Mouse (Mus musculus) lung, postnatal 0 days (tissue): ENCODE measurements around the gene Clmp. TPM values are rescaled to one million over a fixed set of nuclear protein-coding genes. Genes with fewer than 3 reads are reported as not detected.
A peak's percentile ranks its signal among the peaks of the same experiment; 100 is the strongest.
"Not testable (repeated sequence)": the region's sequence is repeated elsewhere in the genome, so short reads cannot be mapped to it uniquely, and the experiment has no call there.

Experiments used
- ATAC-seq: fragments of 200-750 bp; cut with Nextera tagmentation; 2 replicates; pipeline ENCODE4 v1.8.0; 2017; ENCODE audit warnings: moderate library complexity
- DNase-seq: peaks from one replicate; pipeline ENCODE4 v3.0.0-alpha.2; 2016; ENCODE audit warnings: low spot score
- H3K27ac ChIP-seq: fragments of 300-500 bp; sonication (generic); 2 replicates; pipeline ENCODE4 v1.5.1; 2014; ENCODE audit warnings: antibody characterized with exemption, mild to moderate bottlenecking, low read length, mixed read lengths
- H3K27me3 ChIP-seq: fragments of 300-500 bp; sonication (generic); replicated peaks from 2 replicates; pipeline ENCODE4 v1.6.1; 2014; ENCODE audit warnings: low read length, mixed read lengths; ENCODE audit not compliant: insufficient read depth
- H3K36me3 ChIP-seq: fragments of 300-500 bp; sonication (generic); 2 replicates; pipeline ENCODE4 v1.6.1; 2014; ENCODE audit warnings: low read length, mixed read lengths; ENCODE audit not compliant: insufficient read depth
- H3K4me1 ChIP-seq: fragments of 300-500 bp; sonication (generic); 2 replicates; pipeline ENCODE4 v1.6.1; 2014; ENCODE audit warnings: antibody characterized with exemption, low read depth, low read length, mixed read lengths; ENCODE audit not compliant: insufficient read depth
- H3K4me2 ChIP-seq: fragments of 300-500 bp; sonication (generic); replicated peaks from 2 replicates; pipeline ENCODE4 v1.6.1; 2014; ENCODE audit warnings: low read depth, mild to moderate bottlenecking, low read length, moderate library complexity, mixed read lengths
- H3K4me3 ChIP-seq: fragments of 300-500 bp; sonication (generic); 2 replicates; pipeline ENCODE4 v1.5.1; 2014; ENCODE audit warnings: low read depth, low read length
- H3K9ac ChIP-seq: fragments of 300-500 bp; sonication (generic); replicated peaks from 2 replicates; pipeline ENCODE4 v1.6.1; 2014; ENCODE audit warnings: low read depth, mild to moderate bottlenecking
- H3K9me3 ChIP-seq: fragments of 300-500 bp; sonication (generic); 2 replicates; pipeline ENCODE4 v1.6.1; 2016; ENCODE audit warnings: low read length, mixed read lengths
- CTCF ChIP-seq: IDR thresholded peaks from 2 replicates; pipeline ENCODE4 v1.5.1; 2016; ENCODE audit warnings: antibody characterized with exemption, mild to moderate bottlenecking
- EP300 ChIP-seq: IDR thresholded peaks from 2 replicates; pipeline ENCODE4 v1.6.1; 2016; ENCODE audit warnings: antibody characterized with exemption, mild to moderate bottlenecking, control low read depth
- WGBS: fragments of 180-500 bp; shearing (Covaris S2); extraction: QIAGEN DNeasy Blood & Tissue Kit; methylation state at CpG from one replicate; pipeline ENCODE4 v1.1.7; 2014; 5-methylcytosine and 5-hydroxymethylcytosine counted together
- polyA plus RNA-seq: library from polyadenylated mRNA; unstranded; fragments of >200 nt; fragmentation: Nextera tagmentation; extraction: Ambion mirVana; gene quantifications from 2 replicates; pipeline ENCODE4 v1.2.1, GENCODE M21; 2015

Clmp gene
- polyA plus RNA-seq, 1 experiment from 2014 or later: 12.5 TPM

- TF ChIP-seq CTCF: no peak
- 0 out of 2 replicates have a peak, but pooled peaks have one; percentile 3 for TF ChIP-seq EP300
Measured at GRCm38 (mm10) chr9:40784374-40784967, 98.7 kb downstream of the Clmp start.

GRCm38 (mm10) chr9:40785452-40785851 lies 99.7 kb downstream of the Clmp start:
- no peak for DNase-seq
- no peak overlapping the region for H3K4me3 ChIP-seq
- WGBS: 73% methylated on average over 6 of the region's 6 CpGs
- H3K9ac ChIP-seq: no peak overlapping the region
- H3K27ac ChIP-seq: no peak overlapping the region
- H3K4me1 ChIP-seq: no peaks in the 10 kb centered on the region; the same call in 1 of the 2 replicates
- no peaks in the 10 kb centered on the region for H3K27me3 ChIP-seq
- TF ChIP-seq CTCF: no peak
- TF ChIP-seq EP300: no peak
- H3K4me2 ChIP-seq: no peak overlapping the region
- H3K9me3 ChIP-seq: no peaks in the 10 kb centered on the region
- no peaks in the 10 kb centered on the region for H3K36me3 ChIP-seq
- no peak for ATAC-seq

More at GRCm38 (mm10) chr9:40784374-40784967, 98.7 kb downstream of the Clmp start:
- H3K27ac ChIP-seq: peak overlapping the region; percentile 87
- DNase-seq: no peak
- 18% methylated on average over 9 of the region's 9 CpGs for WGBS
- peak overlapping the region; percentile 18; the same call in 1 of the 2 replicates for H3K4me2 ChIP-seq
- no peak overlapping the region for H3K4me3 ChIP-seq
- no peaks in the 10 kb centered on the region for H3K27me3 ChIP-seq
- H3K9ac ChIP-seq: no peak overlapping the region
- no peaks in the 10 kb centered on the region for H3K36me3 ChIP-seq
- no peaks in the 10 kb centered on the region; the same call in 1 of the 2 replicates for H3K4me1 ChIP-seq
- H3K9me3 ChIP-seq: no peaks in the 10 kb centered on the region
- ATAC-seq: no peak

- not testable (repeated sequence) for ATAC-seq, H3K27me3 ChIP-seq, H3K9me3 ChIP-seq, H3K36me3 ChIP-seq, H3K9ac ChIP-seq, DNase-seq, H3K4me2 ChIP-seq, H3K4me3 ChIP-seq, H3K27ac ChIP-seq, H3K4me1 ChIP-seq
- WGBS: 91% methylated on average over 6 of the region's 6 CpGs
Measured at GRCm38 (mm10) chr9:40786820-40787219, 101.1 kb downstream of the Clmp start.

GRCm38 (mm10) chr9:40791864-40792633 lies 106.3 kb downstream of the Clmp start:
- H3K27me3 ChIP-seq: no peaks in the 10 kb centered on the region
- H3K9me3 ChIP-seq: no peaks in the 10 kb centered on the region
- ATAC-seq (no peak), DNase-seq (no peak)
- no peak overlapping the region for H3K9ac ChIP-seq
- no peak overlapping the region for H3K4me2 ChIP-seq
- WGBS: 58% methylated on average over 6 of the region's 6 CpGs
- no peak overlapping the region for H3K4me3 ChIP-seq
- no peaks in the 10 kb centered on the region for H3K36me3 ChIP-seq
- TF ChIP-seq EP300: no peak
- TF ChIP-seq CTCF: no peak
- no peaks in the 10 kb centered on the region for H3K4me1 ChIP-seq
- H3K27ac ChIP-seq: no peak overlapping the region

- Histone ChIP-seq H3K27me3 (no peaks in the 10 kb centered on the region), H3K4me1 (no peaks in the 10 kb centered on the region; the same call in 1 of the 2 replicates), H3K9ac (no peak overlapping the region), H3K36me3 (no peaks in the 10 kb centered on the region), H3K9me3 (no peaks in the 10 kb centered on the region), H3K4me3 (no peak overlapping the region), H3K4me2 (no peak overlapping the region), H3K27ac (no peak overlapping the region)
- TF ChIP-seq CTCF: no peak
- TF ChIP-seq EP300: no peak
- DNase-seq (no peak), ATAC-seq (no peak)
- 92% methylated on average over 5 of the region's 5 CpGs for WGBS
Measured at GRCm38 (mm10) chr9:40793581-40793980, 107.8 kb downstream of the Clmp start.

- H3K36me3 ChIP-seq: no peaks in the 10 kb centered on the region
- H3K9me3 ChIP-seq: no peaks in the 10 kb centered on the region
- 44% methylated on average over 5 of the region's 5 CpGs for WGBS
- no peak overlapping the region for H3K4me3 ChIP-seq
- H3K4me2 ChIP-seq: no peak overlapping the region
- no peak overlapping the region for H3K27ac ChIP-seq
- DNase-seq (no peak), ATAC-seq (no peak)
- no peaks in the 10 kb centered on the region for H3K27me3 ChIP-seq
- TF ChIP-seq EP300: no peak
- TF ChIP-seq CTCF: no peak
- no peak overlapping the region for H3K9ac ChIP-seq
- H3K4me1 ChIP-seq: peaks cover 6% of the 10 kb centered on the region; the same call in 1 of the 2 replicates
Measured at GRCm38 (mm10) chr9:40794251-40794650, 108.5 kb downstream of the Clmp start.
